In genomic region chr3:133539991-133540390, GRCm38 (mm10) we compare ENCODE assay signal across 23 mouse cellular contexts. TPM values are rescaled to one million over a fixed set of nuclear protein-coding genes. Genes with fewer than 3 reads are reported as not detected.
A peak's percentile ranks its signal among the peaks of the same experiment; 100 is the strongest.
DNase-seq lines count a peak whose midpoint lies in the region; TF ChIP-seq lines count a peak whose summit lies in the region.
"Had no signal": no experiment of that assay in that cellular context is flagged by ENCODE, and none has a peak within 500 bp of the region (broad histone marks: within the 10 kb centered on the region; RNA-seq: fewer than 3 reads in every experiment).

No protein-coding gene starts in this region.

- no peaks in the 10 kb centered on the region for H3K9me3 ChIP-seq in heart, embryonic 10.5 days
- no peaks in the 10 kb centered on the region for H3K9me3 ChIP-seq in E14TG2a.4 (ENCODE audit: low read length)
- H3K9me3 ChIP-seq: embryonic facial prominence, embryonic 15.5 days; hindbrain, embryonic 10.5 days; limb, embryonic 13.5 days; liver, embryonic 15.5 days had no signal

- TF ChIP-seq CTCF in left cerebral cortex, adult 2 months (IDR thresholded peaks at IDR 0.05), result no peak
- no peak for TF ChIP-seq CTCF in E14TG2a.4 (conservative IDR thresholded peaks at IDR 0.05; ENCODE audit: low read length)

- no peaks in the 10 kb centered on the region for H3K27me3 ChIP-seq in heart, embryonic 10.5 days (ENCODE audit: insufficient read depth, poor library complexity, severe bottlenecking)
- H3K27me3 ChIP-seq in E14TG2a.4 (ENCODE audit: insufficient read depth, low read length), result no peaks in the 10 kb centered on the region
- H3K27me3 ChIP-seq: embryonic facial prominence, embryonic 15.5 days; limb, embryonic 13.5 days; Patski had no signal

- intact Hi-C loops in left cerebral cortex, postnatal 4 days (cut with DNase I), result loop anchor here (10.0 kb wide), 1 partner anchor 225 kb away; the partner anchor contains the start of gene Ppa2
- intact Hi-C loops in left cerebral cortex, adult 2 months (cut with DNase I), result loop anchor here (5.0 to 10.0 kb wide), 5 partner anchors 87 to 1905 kb away; partner anchors contain the start of genes Cxxc4, Gstcd and Ints12

- peaks cover 10% of the 10 kb centered on the region; the same call in 1 of the 2 replicates for H3K36me3 ChIP-seq in heart, embryonic 10.5 days
- H3K36me3 ChIP-seq in E14TG2a.4 (ENCODE audit: insufficient read depth, low read length), result peaks cover 20% of the 10 kb centered on the region

- no peak overlapping the region for H3K4me3 ChIP-seq in heart, embryonic 10.5 days
- no peak overlapping the region for H3K4me3 ChIP-seq in left cerebral cortex, adult 2 months
- peak overlapping the region; percentile 30; the same call in 1 of the 2 replicates for H3K4me3 ChIP-seq in E14TG2a.4 (replicated peaks; ENCODE audit: low read length)
- H3K4me3 ChIP-seq: embryonic facial prominence, embryonic 15.5 days; forebrain, embryonic 10.5 days; hindbrain, embryonic 10.5 days; limb, embryonic 13.5 days; liver, embryonic 15.5 days had no signal

- peak; percentile 41 for DNase-seq in heart, adult 8-10 months (ENCODE audit: low spot score)
- no peak for DNase-seq in heart, embryonic 10.5 days (ENCODE audit: low spot score)
- peak; percentile 12 for DNase-seq in left cerebral cortex, postnatal 4 days
- no peak for DNase-seq in left cerebral cortex, adult 2 months (ENCODE audit: extremely low spot score in 1 of 2, low spot score in 2 of 2)
- DNase-seq in adipocyte (ENCODE audit: low spot score), result peak; percentile 46
- DNase-seq in kidney, adult 11 months, result no peak
- no peak for DNase-seq in spleen, adult 18-20 months
- DNase-seq: adrenal gland, postnatal 14 days; B cell, adult 2 months; cerebellum, adult 11-12 months; cerebellum, postnatal 36 days; kidney, adult 8-10 months; kidney, postnatal 4 days; right cerebral cortex, postnatal 4 days; thymus, postnatal 25 days had no signal

- H3K4me1 ChIP-seq in heart, embryonic 10.5 days, result no peaks in the 10 kb centered on the region
- peaks cover 69% of the 10 kb centered on the region for H3K4me1 ChIP-seq in E14TG2a.4 (replicated peaks; ENCODE audit: low read depth, low read length)

- 76% methylated on average over 4 of the region's 4 CpGs for WGBS in heart, embryonic 10.5 days

- no peak overlapping the region for H3K27ac ChIP-seq in heart, embryonic 10.5 days
- H3K27ac ChIP-seq in left cerebral cortex, adult 2 months, result no peak overlapping the region
- H3K27ac ChIP-seq: embryonic facial prominence, embryonic 15.5 days; forebrain, embryonic 10.5 days; hindbrain, embryonic 10.5 days; limb, embryonic 13.5 days; liver, embryonic 15.5 days; stomach, postnatal 0 days had no signal

RNA-seq across cellular contexts. Expression of gene Tet2, which starts 4.9 kb away (rescaled TPM):
- total RNA-seq in heart, adult 8-10 months (2022), result 10 to 100 TPM; 13.4 to 17.6 (median 14.7) TPM
- 11.8 and 15.5 TPM in 2 replicates for polyA plus RNA-seq in heart, embryonic 10.5 days (2016; fragmentation: Nextera tagmentation; extraction: Ambion mirVana)
- 10 to 100 TPM; 62.0 to 68.6 TPM for total RNA-seq in left cerebral cortex, postnatal 4 days (2021)
- 10 to 100 TPM; 47.9 to 58.6 TPM for total RNA-seq in left cerebral cortex, adult 2 months (2021)

Comparison
In these comparisons a context has a peak if more than half of its experiments do, and no peak if none do; other contexts are left out.
1. DNase-seq: peak in heart, adult 8-10 months (single experiment), left cerebral cortex, postnatal 4 days (single experiment) and adipocyte (single experiment); none in heart, embryonic 10.5 days (single experiment), left cerebral cortex, adult 2 months (0 of 2), kidney, adult 11 months (single experiment) and spleen, adult 18-20 months (0 of 2).